Mouse (Mus musculus): ENCODE data around the gene Fam216a. TPM values are rescaled to one million over a fixed set of nuclear protein-coding genes. Genes with fewer than 3 reads are reported as not detected.

The Fam216a gene
- polyA plus RNA-seq, 1 experiment, result 11.5 TPM

GRCm38 (mm10) chr5:122403362-122403761 is 31.2 kb upstream of the Fam216a start:
- Histone ChIP-seq H3K4me3 (ENCODE audit: insufficient read depth, low read length) (no peak overlapping the region), H3K4me1 (ENCODE audit: control insufficient read depth, insufficient read depth, low read length) (peaks cover 27% of the 10 kb centered on the region), H3K27ac (ENCODE audit: insufficient read depth, low read depth, low read length) (no peak overlapping the region)
- no peak for TF ChIP-seq CTCF (IDR thresholded peaks at IDR 0.05; ENCODE audit: low read depth, low read length)
- TF ChIP-seq POLR2A (IDR thresholded peaks at IDR 0.05; ENCODE audit: borderline replicate concordance, low read depth, low read length), result no peak

- TF ChIP-seq POLR2A (IDR thresholded peaks at IDR 0.05; ENCODE audit: borderline replicate concordance, low read depth, low read length) (no peak), CTCF (IDR thresholded peaks at IDR 0.05; ENCODE audit: low read depth, low read length) (no peak)
- H3K4me3 ChIP-seq (ENCODE audit: insufficient read depth, low read length), result no peak overlapping the region
- peaks cover 32% of the 10 kb centered on the region for H3K4me1 ChIP-seq (ENCODE audit: control insufficient read depth, insufficient read depth, low read length)
- no peak overlapping the region for H3K27ac ChIP-seq (ENCODE audit: insufficient read depth, low read depth, low read length)
Measured at GRCm38 (mm10) chr5:122402772-122403171, 30.6 kb upstream of the Fam216a start.

DNA sequence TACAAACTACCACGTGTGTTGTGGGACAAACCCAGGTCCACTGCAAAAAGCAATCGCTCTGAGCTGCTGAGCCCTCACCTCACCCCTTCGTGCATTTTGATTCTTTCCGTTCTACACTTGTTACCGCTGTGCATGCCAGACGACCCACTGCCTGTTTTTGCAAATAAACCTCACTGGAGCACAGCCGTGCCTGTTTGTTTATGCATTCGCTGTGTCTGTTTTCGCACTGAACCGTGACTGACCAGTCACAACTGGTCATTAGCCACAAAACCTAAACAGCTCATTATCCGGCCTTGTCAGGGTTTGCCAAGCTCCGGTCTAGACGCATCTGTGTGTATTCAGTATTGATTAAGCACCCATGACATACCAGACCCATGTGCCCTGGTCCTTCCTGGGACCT is 30.0 kb upstream of the Fam216a start:
- no peak overlapping the region for H3K4me3 ChIP-seq (ENCODE audit: insufficient read depth, low read length)
- TF ChIP-seq POLR2A (IDR thresholded peaks at IDR 0.05; ENCODE audit: borderline replicate concordance, low read depth, low read length) (no peak), CTCF (IDR thresholded peaks at IDR 0.05; ENCODE audit: low read depth, low read length) (no peak)

GRCm38 (mm10) chr5:122401303-122401640 is 29.1 kb upstream of the Fam216a start:
- TF ChIP-seq POLR2A (IDR thresholded peaks at IDR 0.05; ENCODE audit: borderline replicate concordance, low read depth, low read length) (no peak), CTCF (IDR thresholded peaks at IDR 0.05; ENCODE audit: low read depth, low read length) (peak; percentile 99)
- peaks cover 47% of the 10 kb centered on the region for H3K4me1 ChIP-seq (ENCODE audit: control insufficient read depth, insufficient read depth, low read length)
- no peak overlapping the region for H3K4me3 ChIP-seq (ENCODE audit: insufficient read depth, low read length)
- peak overlapping the region; percentile 80 for H3K27ac ChIP-seq (ENCODE audit: insufficient read depth, low read depth, low read length)

More for the DNA sequence above, 30.0 kb upstream of the Fam216a start:
- H3K27ac ChIP-seq (ENCODE audit: insufficient read depth, low read depth, low read length), result no peak overlapping the region
- peaks cover 38% of the 10 kb centered on the region for H3K4me1 ChIP-seq (ENCODE audit: control insufficient read depth, insufficient read depth, low read length)

GRCm38 (mm10) chr5:122400628-122401302 is 28.6 kb upstream of the Fam216a start:
- Histone ChIP-seq H3K4me3 (ENCODE audit: insufficient read depth, low read length) (peak overlapping the region; percentile 10; the same call in 1 of the 2 replicates), H3K27ac (ENCODE audit: insufficient read depth, low read depth, low read length) (peak overlapping the region; percentile 80), H3K4me1 (ENCODE audit: control insufficient read depth, insufficient read depth, low read length) (peaks cover 50% of the 10 kb centered on the region)
- no peak for TF ChIP-seq POLR2A (IDR thresholded peaks at IDR 0.05; ENCODE audit: borderline replicate concordance, low read depth, low read length)
- TF ChIP-seq CTCF (IDR thresholded peaks at IDR 0.05; ENCODE audit: low read depth, low read length), result no peak

GRCm38 (mm10) chr5:122399871-122400270 is 27.7 kb upstream of the Fam216a start:
- Histone ChIP-seq H3K27ac (ENCODE audit: insufficient read depth, low read depth, low read length) (peak overlapping the region; percentile 80), H3K4me3 (ENCODE audit: insufficient read depth, low read length) (no peak overlapping the region), H3K4me1 (ENCODE audit: control insufficient read depth, insufficient read depth, low read length) (peaks cover 55% of the 10 kb centered on the region)
- TF ChIP-seq CTCF (IDR thresholded peaks at IDR 0.05; ENCODE audit: low read depth, low read length) (no peak), POLR2A (IDR thresholded peaks at IDR 0.05; ENCODE audit: borderline replicate concordance, low read depth, low read length) (no peak)

DNA sequence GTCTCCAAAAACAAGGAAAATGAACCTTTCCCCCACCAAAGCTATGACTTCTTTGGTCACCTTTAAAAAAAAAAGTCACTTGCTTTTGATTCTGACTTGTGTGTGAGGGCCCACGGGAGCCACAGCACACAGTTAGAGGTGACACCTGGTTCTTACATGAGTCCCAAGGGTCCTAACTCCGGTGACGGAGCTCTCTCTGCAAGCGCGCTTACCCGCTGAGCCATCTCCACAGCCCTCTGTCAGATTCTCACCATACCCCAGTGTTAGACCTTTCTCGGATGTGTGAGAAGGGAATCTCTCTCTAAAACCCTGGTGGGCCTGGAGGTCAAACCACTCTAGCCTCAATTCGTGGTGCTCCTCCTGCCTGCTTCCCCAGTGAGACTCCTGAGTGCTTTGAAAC is 25.3 kb upstream of the Fam216a start:
- peak; percentile 21; the same call in 1 of the 2 replicates for TF ChIP-seq CTCF (IDR thresholded peaks at IDR 0.05; ENCODE audit: low read depth, low read length)
- TF ChIP-seq POLR2A (IDR thresholded peaks at IDR 0.05; ENCODE audit: borderline replicate concordance, low read depth, low read length), result no peak

GRCm38 (mm10) chr5:122396791-122397190 is 24.6 kb upstream of the Fam216a start:
- TF ChIP-seq POLR2A (IDR thresholded peaks at IDR 0.05; ENCODE audit: borderline replicate concordance, low read depth, low read length), result no peak
- TF ChIP-seq CTCF (IDR thresholded peaks at IDR 0.05; ENCODE audit: low read depth, low read length), result no peak
- H3K4me3 ChIP-seq (ENCODE audit: insufficient read depth, low read length), result peak overlapping the region; percentile 20
- H3K27ac ChIP-seq (ENCODE audit: insufficient read depth, low read depth, low read length), result peak overlapping the region; percentile 84
- peaks cover 67% of the 10 kb centered on the region for H3K4me1 ChIP-seq (ENCODE audit: control insufficient read depth, insufficient read depth, low read length)

More for the DNA sequence above, 25.3 kb upstream of the Fam216a start:
- no peak overlapping the region for H3K4me3 ChIP-seq (ENCODE audit: insufficient read depth, low read length)
- peak overlapping the region; percentile 84 for H3K27ac ChIP-seq (ENCODE audit: insufficient read depth, low read depth, low read length)
- peaks cover 67% of the 10 kb centered on the region for H3K4me1 ChIP-seq (ENCODE audit: control insufficient read depth, insufficient read depth, low read length)

GRCm38 (mm10) chr5:122393887-122394286 is 21.7 kb upstream of the Fam216a start:
- TF ChIP-seq POLR2A (IDR thresholded peaks at IDR 0.05; ENCODE audit: borderline replicate concordance, low read depth, low read length), result no peak
- peak; percentile 41; the same call in 1 of the 2 replicates for TF ChIP-seq CTCF (IDR thresholded peaks at IDR 0.05; ENCODE audit: low read depth, low read length)
- Histone ChIP-seq H3K4me1 (ENCODE audit: control insufficient read depth, insufficient read depth, low read length) (peaks cover 45% of the 10 kb centered on the region), H3K4me3 (ENCODE audit: insufficient read depth, low read length) (no peak overlapping the region), H3K27ac (ENCODE audit: insufficient read depth, low read depth, low read length) (no peak overlapping the region)

DNA sequence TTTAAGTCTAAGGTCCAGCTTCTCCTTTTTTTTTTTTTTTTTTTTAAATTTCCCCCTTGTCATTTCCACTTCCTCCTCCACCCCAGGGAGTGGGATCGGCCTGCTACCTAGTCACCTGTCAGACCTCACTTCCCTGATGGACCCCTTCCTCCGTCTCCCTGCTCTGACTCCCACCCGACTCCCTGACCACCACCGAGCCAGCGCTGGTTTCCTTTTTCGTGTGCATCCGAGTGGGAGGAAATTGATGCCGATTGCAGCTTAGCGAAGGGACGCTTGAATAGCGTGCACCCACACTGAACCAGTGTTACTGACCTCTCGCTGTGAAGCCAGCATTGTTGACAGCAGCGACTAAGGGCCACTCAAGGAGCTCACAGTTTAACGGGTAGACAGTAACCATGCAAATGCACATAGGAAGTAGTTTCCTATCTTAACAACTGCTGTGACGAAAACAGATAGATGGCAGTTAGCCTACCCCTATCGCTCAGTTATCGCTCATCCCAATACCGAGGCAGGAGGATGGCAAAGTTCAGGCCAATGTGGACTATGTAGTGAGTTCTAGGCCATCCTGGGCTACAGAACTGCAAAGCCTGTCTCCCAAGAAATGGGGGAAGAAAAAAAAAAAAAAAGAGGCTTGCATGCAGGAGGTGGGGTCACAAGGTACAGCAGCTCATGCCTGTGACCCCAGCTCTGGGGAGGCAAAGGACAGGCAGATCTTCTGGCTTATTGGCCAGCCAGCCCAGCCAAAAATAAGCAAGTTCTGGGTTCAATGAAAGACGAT is 20.3 kb upstream of the Fam216a start:
- Histone ChIP-seq H3K4me1 (ENCODE audit: control insufficient read depth, insufficient read depth, low read length) (peaks cover 31% of the 10 kb centered on the region), H3K4me3 (ENCODE audit: insufficient read depth, low read length) (peak overlapping the region; percentile 74), H3K27ac (ENCODE audit: insufficient read depth, low read depth, low read length) (peak overlapping the region; percentile 85)
- TF ChIP-seq CTCF (IDR thresholded peaks at IDR 0.05; ENCODE audit: low read depth, low read length) (no peak), POLR2A (IDR thresholded peaks at IDR 0.05; ENCODE audit: borderline replicate concordance, low read depth, low read length) (no peak)
